Mouse (Mus musculus) lung, adult 10 weeks (tissue): ENCODE measurements around the gene Olfr1129. TPM values are rescaled to one million over a fixed set of nuclear protein-coding genes. Genes with fewer than 3 reads are reported as not detected.

Experiments used
- polyA plus RNA-seq: library from polyadenylated mRNA; stranded (reverse); fragments of 350-450 nt; fragmentation: Illumina TruSeq; extraction: RNeasy Lipid Tissue Mini Kit (QIAGEN cat#74804); gene quantifications from one replicate; pipeline ENCODE4 v1.2.3, GENCODE M21; 2014; ENCODE audit warnings: low read depth, low replicate concordance; ENCODE audit not compliant: insufficient read depth

The Olfr1129 gene
- not detected for polyA plus RNA-seq

DNA sequence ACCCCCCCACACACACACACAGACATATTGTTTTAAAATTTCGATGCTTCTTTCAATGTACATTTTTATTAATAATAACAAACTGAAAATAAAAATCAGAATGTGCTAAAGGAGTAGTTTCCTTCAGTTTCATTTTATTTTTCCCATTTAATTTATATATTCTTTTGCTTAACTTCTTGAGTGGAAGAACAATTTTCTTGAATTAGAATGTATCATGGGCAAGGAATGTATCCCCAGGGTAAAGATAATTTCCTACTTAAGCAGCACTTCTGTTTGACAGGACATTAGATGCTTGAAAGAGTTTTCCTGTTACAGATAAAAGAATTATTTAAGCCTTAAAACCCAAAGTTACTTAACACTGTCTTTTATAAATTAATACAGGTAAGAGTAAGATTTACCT, at the start of gene Olfr1129:
Gene Olfr1129, plus strand, starts transcription at position 301 of the 400 bp plus-strand sequence.

GRCm38 (mm10) chr2:87531496-87531895, 42.2 kb upstream of the Olfr1129 start, which contains the start of gene Olfr153:
Olfr153 (plus strand) TSS chr2:87531796.

DNA sequence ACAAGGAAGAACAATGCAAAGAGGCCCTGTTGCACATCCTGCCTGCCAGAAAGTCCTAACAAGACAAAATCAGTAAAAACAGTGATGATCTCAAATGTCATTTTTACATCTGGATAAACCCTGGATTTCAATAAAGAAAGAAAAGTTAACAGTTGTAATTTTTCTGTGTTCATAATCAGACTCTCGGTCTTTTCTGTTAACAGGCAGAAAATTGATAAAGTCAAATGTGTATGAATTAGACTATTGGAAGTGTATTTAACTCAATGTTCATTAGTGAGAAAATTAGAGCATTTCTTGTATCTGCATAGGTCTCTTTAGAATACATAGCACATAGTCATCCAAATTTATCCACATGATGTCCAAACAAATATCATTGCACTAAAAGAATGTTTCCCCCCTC, 28.3 kb upstream of the Olfr1129 start, which contains the start of gene Olfr1128:
Gene Olfr1128, minus strand, starts transcription at position 101 of the 400 bp plus-strand sequence.

GRCm38 (mm10) chr2:87605912-87606311, 32.2 kb downstream of the Olfr1129 start, which contains the start of gene Olfr1130:
Olfr1130 (plus strand) TSS chr2:87606212.

GRCm38 (mm10) chr2:87626804-87627203, 53.1 kb downstream of the Olfr1129 start, which contains the start of gene Olfr1131:
Olfr1131 (plus strand) TSS chr2:87627104.

Other genes with a start within 250 kb of the Olfr1129 start
- not detected for gene Olfr1120, start 219.1 kb upstream of the Olfr1129 start, polyA plus RNA-seq
- not detected for gene Olfr1121, start 204.0 kb upstream of the Olfr1129 start, polyA plus RNA-seq
- gene Olfr1122, start 188.1 kb upstream of the Olfr1129 start, polyA plus RNA-seq: not detected
- gene Olfr1123, start 157.3 kb upstream of the Olfr1129 start, polyA plus RNA-seq: not detected
- gene Olfr1124, start 143.6 kb upstream of the Olfr1129 start, polyA plus RNA-seq: not detected
- gene Olfr1126, start 119.9 kb upstream of the Olfr1129 start, polyA plus RNA-seq: not detected
- gene Pramel7, start 76.8 kb upstream of the Olfr1129 start, polyA plus RNA-seq: not detected
- gene Pramel6, start 67.3 kb upstream of the Olfr1129 start, polyA plus RNA-seq: not detected
- not detected for gene Olfr153, start 42.1 kb upstream of the Olfr1129 start, polyA plus RNA-seq
- gene Olfr1128, start 28.4 kb upstream of the Olfr1129 start, polyA plus RNA-seq: not detected
- gene Olfr1130, start 32.3 kb downstream of the Olfr1129 start, polyA plus RNA-seq: not detected
- not detected for gene Olfr1131, start 53.2 kb downstream of the Olfr1129 start, polyA plus RNA-seq
- not detected for gene Olfr1132, start 63.6 kb downstream of the Olfr1129 start, polyA plus RNA-seq
- not detected for gene Olfr1133, start 73.5 kb downstream of the Olfr1129 start, polyA plus RNA-seq
- not detected for gene Olfr1134, start 84.6 kb downstream of the Olfr1129 start, polyA plus RNA-seq
- not detected for gene Olfr1135, start 99.8 kb downstream of the Olfr1129 start, polyA plus RNA-seq
- gene Olfr1136, start 120.0 kb downstream of the Olfr1129 start, polyA plus RNA-seq: not detected
- not detected for gene Olfr1137, start 139.3 kb downstream of the Olfr1129 start, polyA plus RNA-seq
- gene Olfr1138, start 166.1 kb downstream of the Olfr1129 start, polyA plus RNA-seq: not detected
- not detected for gene Olfr1140, start 169.8 kb downstream of the Olfr1129 start, polyA plus RNA-seq
- gene Olfr1141, start 180.1 kb downstream of the Olfr1129 start, polyA plus RNA-seq: not detected
- gene Olfr152, start 205.6 kb downstream of the Olfr1129 start, polyA plus RNA-seq: not detected
- not detected for gene Olfr1143, start 226.7 kb downstream of the Olfr1129 start, polyA plus RNA-seq
- gene Olfr1145, start 235.9 kb downstream of the Olfr1129 start, polyA plus RNA-seq: not detected